Mouse (Mus musculus) MEL (cell line): ENCODE measurements around the gene Wwtr1. TPM values are rescaled to one million over a fixed set of nuclear protein-coding genes. Genes with fewer than 3 reads are reported as not detected.

Source experiments
- DNase-seq: peaks from one replicate; pipeline ENCODE4 v3.0.0; 2011; ENCODE audit warnings: low read depth, low spot score
- H3K27ac ChIP-seq: 2 replicates; pipeline ENCODE4 v1.5.1; 2012; ENCODE audit warnings: low read depth, mild to moderate bottlenecking, control low read depth, low read length, moderate library complexity; ENCODE audit not compliant: control insufficient read depth
- H3K27me3 ChIP-seq, 2 experiments: fragments of 150-350 bp in 1 of 2; sonication (generic) in 1 of 2; 2 replicates each; pipeline ENCODE4 v1.6.1; 2012; ENCODE audit warnings: low read length in 2 of 2, mild to moderate bottlenecking in 2 of 2, improper control_type of control experiment in 1 of 2, moderate library complexity in 1 of 2; ENCODE audit not compliant: insufficient read depth in 2 of 2, control insufficient read depth in 1 of 2
- H3K36me3 ChIP-seq, 2 experiments: 2 replicates each; pipeline ENCODE4 v1.6.1; 2012 to 2014; ENCODE audit warnings: low read length in 2 of 2, improper control_type of control experiment in 1 of 2, inconsistent platforms in 1 of 2, mild to moderate bottlenecking in 1 of 2; ENCODE audit not compliant: insufficient read depth in 2 of 2, control insufficient read depth in 1 of 2
- H3K4me1 ChIP-seq, 2 experiments: fragments of 150-350 bp in 1 of 2; sonication (generic) in 1 of 2; 2 replicates each; pipeline ENCODE4 v1.6.1; 2012; ENCODE audit warnings: low read length in 2 of 2, improper control_type of control experiment in 1 of 2, mild to moderate bottlenecking in 1 of 2; ENCODE audit not compliant: insufficient read depth in 2 of 2, control insufficient read depth in 1 of 2
- H3K4me3 ChIP-seq, 2 experiments: fragments of 150-350 bp in 1 of 2; sonication (generic) in 1 of 2; 2 replicates each; pipeline ENCODE4 v1.5.1; 2012; ENCODE audit warnings: low read depth in 2 of 2, low read length in 2 of 2, mild to moderate bottlenecking in 2 of 2, moderate library complexity in 2 of 2, control low read depth in 1 of 2, improper control_type of control experiment in 1 of 2; ENCODE audit not compliant: control insufficient read depth in 1 of 2, insufficient read depth in 1 of 2
- H3K79me2 ChIP-seq: 2 replicates; pipeline ENCODE4 v1.6.1; 2012; ENCODE audit warnings: mild to moderate bottlenecking, low read length, moderate library complexity; ENCODE audit not compliant: control insufficient read depth, poor library complexity, insufficient read depth
- H3K9ac ChIP-seq: 2 replicates; pipeline ENCODE4 v1.6.1; 2012; ENCODE audit warnings: low read depth, mild to moderate bottlenecking, control low read depth, low read length, moderate library complexity; ENCODE audit not compliant: control insufficient read depth, poor library complexity, severe bottlenecking
- H3K9me3 ChIP-seq: fragments of 150-350 bp; sonication (generic); replicated peaks from 2 replicates; pipeline ENCODE4 v1.6.1; 2012; ENCODE audit warnings: mild to moderate bottlenecking, low read length, improper control_type of control experiment, moderate library complexity; ENCODE audit not compliant: insufficient read depth
- CHD1 ChIP-seq: IDR thresholded peaks from 2 replicates; pipeline ENCODE4 v1.6.1; 2012; ENCODE audit warnings: low read depth, mild to moderate bottlenecking, inconsistent platforms, low read length, improper control_type of control experiment
- CHD2 ChIP-seq: IDR thresholded peaks from 2 replicates; pipeline ENCODE4 v1.6.1; 2011; ENCODE audit warnings: low read length, improper control_type of control experiment
- CTCF ChIP-seq, 3 experiments: IDR thresholded peaks in 2 of 3; conservative IDR thresholded peaks in 1 of 3; 2 replicates each; pipeline ENCODE4 v1.5.1; 2011 to 2012; ENCODE audit warnings: low read length in 3 of 3, low read depth in 2 of 3, mild to moderate bottlenecking in 2 of 3, improper control_type of control experiment in 1 of 3, inconsistent platforms in 1 of 3, mixed read lengths in 1 of 3, moderate library complexity in 1 of 3; ENCODE audit not compliant: control insufficient read depth in 1 of 3, insufficient read depth in 1 of 3, poor library complexity in 1 of 3, severe bottlenecking in 1 of 3
- ELF1 ChIP-seq: IDR thresholded peaks from 2 replicates; pipeline ENCODE4 v1.6.1; 2014; ENCODE audit warnings: low read depth, mild to moderate bottlenecking, inconsistent platforms, low read length, improper control_type of control experiment, moderate library complexity
- GATA1 ChIP-seq: IDR thresholded peaks from 2 replicates; pipeline ENCODE4 v1.6.1; 2011; ENCODE audit warnings: low read depth, low read length, improper control_type of control experiment
- KAT2A ChIP-seq: conservative IDR thresholded peaks from 2 replicates; pipeline ENCODE4 v1.6.1; 2012; ENCODE audit warnings: low read depth, low read length, improper control_type of control experiment, inconsistent platforms
- MAFK ChIP-seq: IDR thresholded peaks from 2 replicates; pipeline ENCODE4 v1.6.1; 2011; ENCODE audit warnings: low read depth, mild to moderate bottlenecking, low read length, improper control_type of control experiment, borderline replicate concordance
- MAX ChIP-seq: IDR thresholded peaks from 2 replicates; pipeline ENCODE4 v1.6.1; 2011; ENCODE audit warnings: low read length, improper control_type of control experiment
- MAZ ChIP-seq: IDR thresholded peaks from 2 replicates; pipeline ENCODE4 v1.6.1; 2012; ENCODE audit warnings: low read depth, mild to moderate bottlenecking, inconsistent platforms, low read length, improper control_type of control experiment
- MXI1 ChIP-seq: IDR thresholded peaks from 2 replicates; pipeline ENCODE4 v1.6.1; 2011; ENCODE audit warnings: mild to moderate bottlenecking, low read depth, low read length, improper control_type of control experiment
- NELFE ChIP-seq: IDR thresholded peaks from 2 replicates; pipeline ENCODE4 v1.6.1; 2011; ENCODE audit warnings: low read depth, low read length, improper control_type of control experiment
- POLR2A ChIP-seq, 2 experiments: IDR thresholded peaks; 2 replicates each; pipeline ENCODE4 v1.6.1; 2011 to 2012; ENCODE audit warnings: low read length in 2 of 2, mild to moderate bottlenecking in 2 of 2, control low read depth in 1 of 2, improper control_type of control experiment in 1 of 2, low read depth in 1 of 2, moderate library complexity in 1 of 2; ENCODE audit not compliant: control insufficient read depth in 1 of 2, insufficient read depth in 1 of 2, poor library complexity in 1 of 2
- RCOR1 ChIP-seq: IDR thresholded peaks from 2 replicates; pipeline ENCODE4 v1.6.1; 2012; ENCODE audit warnings: low read depth, mild to moderate bottlenecking, inconsistent platforms, low read length, improper control_type of control experiment
- SIN3A ChIP-seq: IDR thresholded peaks from 2 replicates; pipeline ENCODE4 v1.6.1; 2012; ENCODE audit warnings: low read length, improper control_type of control experiment, inconsistent platforms
- SMC3 ChIP-seq: IDR thresholded peaks from 2 replicates; pipeline ENCODE4 v1.6.1; 2011; ENCODE audit warnings: low read depth, low read length, improper control_type of control experiment
- TCF12 ChIP-seq: IDR thresholded peaks from 2 replicates; pipeline ENCODE4 v1.6.1; 2014; ENCODE audit warnings: low read depth, mild to moderate bottlenecking, inconsistent platforms, low read length, improper control_type of control experiment, moderate library complexity
- UBTF ChIP-seq: IDR thresholded peaks from 2 replicates; pipeline ENCODE4 v1.6.1; 2012; ENCODE audit warnings: low read depth, mild to moderate bottlenecking, inconsistent platforms, low read length, improper control_type of control experiment, moderate library complexity, borderline replicate concordance; ENCODE audit not compliant: insufficient read depth
- USF2 ChIP-seq, 2 experiments: IDR thresholded peaks; 2 replicates each; pipeline ENCODE4 v1.6.1; 2011 to 2012; ENCODE audit warnings: improper control_type of control experiment in 2 of 2, low read length in 2 of 2, borderline replicate concordance in 1 of 2, inconsistent platforms in 1 of 2, low read depth in 1 of 2, mild to moderate bottlenecking in 1 of 2; ENCODE audit not compliant: insufficient read depth in 1 of 2
- polyA plus RNA-seq, 2 experiments: library from polyadenylated mRNA; stranded (reverse) in 1 of 2; unstranded in 1 of 2; fragments of >175 nt in 1 of 2; fragments of >200 nt in 1 of 2; gene quantifications; 2 replicates each; pipeline versions ENCODE4 v1.2.1 to v1.2.4; 2012; ENCODE audit warnings: low replicate concordance in 2 of 2, low read depth in 1 of 2; ENCODE audit not compliant: insufficient read length in 2 of 2, insufficient read depth in 1 of 2, missing spikeins in 1 of 2
- total RNA-seq: library from RNA; depleted of rRNA; stranded (reverse); fragments of 300-350 nt; gene quantifications from 2 replicates; pipeline ENCODE4 v1.2.3, GENCODE M21; 2012

Gene Wwtr1
- total and polyA plus RNA-seq, 3 experiments = not detected

DNA sequence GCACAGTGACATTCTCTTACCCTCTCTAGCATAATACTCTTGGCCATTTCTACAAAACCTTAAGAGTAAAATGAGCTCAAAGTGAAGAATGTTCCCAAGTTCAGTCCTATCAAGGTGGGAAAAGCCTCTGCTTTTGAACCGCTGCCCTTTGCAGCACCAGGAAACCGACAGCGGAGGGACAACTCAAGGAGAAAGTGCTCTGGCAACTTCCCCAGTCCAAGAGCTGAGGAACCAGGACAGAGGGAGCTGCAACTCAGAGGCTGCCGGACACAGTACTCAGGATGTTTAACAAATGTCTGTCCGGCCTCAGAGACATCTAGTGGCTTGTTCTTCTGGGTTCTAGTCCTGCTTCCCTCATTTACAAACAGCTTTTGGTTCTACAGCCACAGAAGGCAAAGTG lies 93.7 kb downstream of the Wwtr1 start:
- Histone ChIP-seq H3K9me3 (no peaks in the 10 kb centered on the region), H3K27ac (no peak overlapping the region), H3K27me3 (no peaks in the 10 kb centered on the region), H3K36me3 (no peaks in the 10 kb centered on the region), H3K9ac (no peak overlapping the region), H3K4me1 (no peaks in the 10 kb centered on the region), H3K79me2 (no peaks in the 10 kb centered on the region), H3K4me3 (no peak overlapping the region)
- TF ChIP-seq CHD1 = no peak
- TF ChIP-seq NELFE = no peak
- no peak for TF ChIP-seq UBTF
- TF ChIP-seq CHD2 = no peak
- TF ChIP-seq ELF1 = no peak
- no peak for TF ChIP-seq KAT2A
- no peak for TF ChIP-seq MAFK
- no peak for TF ChIP-seq SMC3
- no peak for DNase-seq

DNA sequence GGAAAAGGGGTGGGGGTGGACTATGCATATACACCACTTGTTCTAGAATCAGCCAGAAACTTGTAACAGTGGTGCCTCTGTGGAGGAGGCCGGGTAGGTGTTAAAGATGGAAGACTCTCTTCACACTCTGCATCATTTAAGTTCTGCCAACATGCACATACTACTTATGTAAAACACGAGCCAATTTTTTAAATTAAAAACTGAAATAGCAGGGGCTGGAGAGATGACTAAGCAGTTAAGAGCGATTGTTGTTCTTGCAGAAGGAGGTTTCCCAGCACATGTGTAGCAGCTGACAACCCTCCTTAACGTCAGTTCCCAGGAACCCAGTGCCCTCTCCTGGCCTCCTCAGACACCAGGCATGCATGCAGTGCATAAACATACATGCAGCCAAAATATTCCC lies 95.1 kb downstream of the Wwtr1 start:
- Histone ChIP-seq H3K27me3 (no peaks in the 10 kb centered on the region), H3K9ac (no peak overlapping the region), H3K4me1 (no peaks in the 10 kb centered on the region), H3K27ac (no peak overlapping the region), H3K79me2 (no peaks in the 10 kb centered on the region), H3K36me3 (no peaks in the 10 kb centered on the region), H3K9me3 (no peaks in the 10 kb centered on the region), H3K4me3 (no peak overlapping the region)
- TF ChIP-seq CHD2 (no peak), TCF12 (no peak), RCOR1 (no peak), POLR2A (IDR thresholded peaks at IDR 0.05; ENCODE audit: control insufficient read depth in 1 of 2, insufficient read depth in 1 of 2, low read depth in 1 of 2, low read length in 2 of 2, poor library complexity in 1 of 2) (no peak), USF2 (IDR thresholded peaks at IDR 0.05; ENCODE audit: borderline replicate concordance in 1 of 2, insufficient read depth in 1 of 2, low read depth in 1 of 2, low read length in 2 of 2) (no peak), SIN3A (no peak), KAT2A (no peak), ELF1 (no peak), MXI1 (no peak), CTCF (IDR thresholded peaks at IDR 0.05 in 2 of 3, conservative IDR thresholded peaks at IDR 0.05 in 1 of 3; ENCODE audit: control insufficient read depth in 1 of 3, insufficient read depth in 1 of 3, low read depth in 2 of 3, low read length in 3 of 3, poor library complexity in 1 of 3, severe bottlenecking in 1 of 3) (no peak), MAX (no peak), GATA1 (no peak), MAZ (no peak)
- no peak for DNase-seq
